Mouse (Mus musculus): Measurements from ENCODE around the gene Atp1a2. TPM values are rescaled to one million over a fixed set of nuclear protein-coding genes. Genes with fewer than 3 reads are reported as not detected.

Gene Atp1a2
- total RNA-seq, 2 experiments from 2014 or later, result not detected

Other genes starting within 250 kb of the Atp1a2 start
- not detected in 2 replicates for gene Nhlh1, start 240.5 kb downstream of the Atp1a2 start, total RNA-seq (2015; ENCODE audit: low replicate concordance)
- gene Nhlh1, start 240.5 kb downstream of the Atp1a2 start, total RNA-seq (2017; ENCODE audit: low replicate concordance), result not detected in 2 replicates
- gene Copa, start 215.5 kb downstream of the Atp1a2 start, total RNA-seq (2015; ENCODE audit: low replicate concordance), result 44.9 and 67.4 TPM in 2 replicates
- gene Copa, start 215.5 kb downstream of the Atp1a2 start, total RNA-seq (2017; ENCODE audit: low replicate concordance), result 41.3 and 47.1 TPM in 2 replicates
- gene Ncstn, start 215.3 kb downstream of the Atp1a2 start, total RNA-seq (2015; ENCODE audit: low replicate concordance), result 43.2 and 52.0 TPM in 2 replicates
- gene Ncstn, start 215.3 kb downstream of the Atp1a2 start, total RNA-seq (2017; ENCODE audit: low replicate concordance), result 14.7 and 16.4 TPM in 2 replicates
- 14.7 and 15.1 TPM in 2 replicates for gene Pex19, start 171.3 kb downstream of the Atp1a2 start, total RNA-seq (2015; ENCODE audit: low replicate concordance)
- 15.4 and 21.5 TPM in 2 replicates for gene Pex19, start 171.3 kb downstream of the Atp1a2 start, total RNA-seq (2017; ENCODE audit: low replicate concordance)
- 77.5 TPM in 2 replicates for gene Dcaf8, start 150.0 kb downstream of the Atp1a2 start, total RNA-seq (2015; ENCODE audit: low replicate concordance)
- 141 and 176 TPM in 2 replicates for gene Dcaf8, start 150.0 kb downstream of the Atp1a2 start, total RNA-seq (2017; ENCODE audit: low replicate concordance)
- 5.4 and 12.2 TPM in 2 replicates for gene Pea15a, start 91.3 kb downstream of the Atp1a2 start, total RNA-seq (2015; ENCODE audit: low replicate concordance)
- gene Pea15a, start 91.3 kb downstream of the Atp1a2 start, total RNA-seq (2017; ENCODE audit: low replicate concordance), result 3.3 and 6.0 TPM in 2 replicates
- gene Casq1, start 78.2 kb downstream of the Atp1a2 start, total RNA-seq (2015; ENCODE audit: low replicate concordance), result not detected in 2 replicates
- gene Casq1, start 78.2 kb downstream of the Atp1a2 start, total RNA-seq (2017; ENCODE audit: low replicate concordance), result not detected in 2 replicates
- not detected in 2 replicates for gene Atp1a4, start 39.6 kb downstream of the Atp1a2 start, total RNA-seq (2015; ENCODE audit: low replicate concordance)
- not detected in 2 replicates for gene Atp1a4, start 39.6 kb downstream of the Atp1a2 start, total RNA-seq (2017; ENCODE audit: low replicate concordance)
- gene Igsf8, start 36.4 kb downstream of the Atp1a2 start, total RNA-seq (2015; ENCODE audit: low replicate concordance), result 14.4 and 15.1 TPM in 2 replicates
- gene Igsf8, start 36.4 kb downstream of the Atp1a2 start, total RNA-seq (2017; ENCODE audit: low replicate concordance), result 3.1 and 3.3 TPM in 2 replicates
- not detected in 2 replicates for gene Kcnj9, start 31.3 kb upstream of the Atp1a2 start, total RNA-seq (2015; ENCODE audit: low replicate concordance)
- gene Kcnj9, start 31.3 kb upstream of the Atp1a2 start, total RNA-seq (2017; ENCODE audit: low replicate concordance), result 2.5 TPM in 1 of 2 replicates, not detected in the other
- gene Kcnj10, start 43.1 kb upstream of the Atp1a2 start, total RNA-seq (2015; ENCODE audit: low replicate concordance), result 8.8 and 13.0 TPM in 2 replicates
- gene Kcnj10, start 43.1 kb upstream of the Atp1a2 start, total RNA-seq (2017; ENCODE audit: low replicate concordance), result 1.5 and 1.9 TPM in 2 replicates
- gene Pigm, start 78.5 kb upstream of the Atp1a2 start, total RNA-seq (2015; ENCODE audit: low replicate concordance), result 10.9 and 11.9 TPM in 2 replicates
- gene Pigm, start 78.5 kb upstream of the Atp1a2 start, total RNA-seq (2017; ENCODE audit: low replicate concordance), result 8.7 and 13.2 TPM in 2 replicates
- 1.1 TPM in 1 of 2 replicates, not detected in the other for gene Slamf9, start 177.3 kb upstream of the Atp1a2 start, total RNA-seq (2015; ENCODE audit: low replicate concordance)
- gene Slamf9, start 177.3 kb upstream of the Atp1a2 start, total RNA-seq (2017; ENCODE audit: low replicate concordance), result 0.90 and 2.7 TPM in 2 replicates
- not detected in 2 replicates for gene Igsf9, start 183.7 kb upstream of the Atp1a2 start, total RNA-seq (2015; ENCODE audit: low replicate concordance)
- gene Igsf9, start 183.7 kb upstream of the Atp1a2 start, total RNA-seq (2017; ENCODE audit: low replicate concordance), result 2.4 TPM in 1 of 2 replicates, not detected in the other
- 95.6 and 112 TPM in 2 replicates for gene Tagln2, start 202.0 kb upstream of the Atp1a2 start, total RNA-seq (2015; ENCODE audit: low replicate concordance)
- 21.1 and 56.0 TPM in 2 replicates for gene Tagln2, start 202.0 kb upstream of the Atp1a2 start, total RNA-seq (2017; ENCODE audit: low replicate concordance)
- gene Cfap45, start 222.7 kb upstream of the Atp1a2 start, total RNA-seq (2015; ENCODE audit: low replicate concordance), result not detected in 2 replicates
- gene Cfap45, start 222.7 kb upstream of the Atp1a2 start, total RNA-seq (2017; ENCODE audit: low replicate concordance), result not detected in 2 replicates

Data from erythroid progenitor cell, adult 5-6 weeks (primary cell).